Mouse (Mus musculus): ENCODE results near the gene Olfr68. TPM values are rescaled to one million over a fixed set of nuclear protein-coding genes. Genes with fewer than 3 reads are reported as not detected.
"Not testable (repeated sequence)": the region's sequence is repeated elsewhere in the genome, so short reads cannot be mapped to it uniquely, and the experiment has no call there.

Gene Olfr68
- polyA plus RNA-seq, 1 experiment from 2014 or later: not detected

DNA sequence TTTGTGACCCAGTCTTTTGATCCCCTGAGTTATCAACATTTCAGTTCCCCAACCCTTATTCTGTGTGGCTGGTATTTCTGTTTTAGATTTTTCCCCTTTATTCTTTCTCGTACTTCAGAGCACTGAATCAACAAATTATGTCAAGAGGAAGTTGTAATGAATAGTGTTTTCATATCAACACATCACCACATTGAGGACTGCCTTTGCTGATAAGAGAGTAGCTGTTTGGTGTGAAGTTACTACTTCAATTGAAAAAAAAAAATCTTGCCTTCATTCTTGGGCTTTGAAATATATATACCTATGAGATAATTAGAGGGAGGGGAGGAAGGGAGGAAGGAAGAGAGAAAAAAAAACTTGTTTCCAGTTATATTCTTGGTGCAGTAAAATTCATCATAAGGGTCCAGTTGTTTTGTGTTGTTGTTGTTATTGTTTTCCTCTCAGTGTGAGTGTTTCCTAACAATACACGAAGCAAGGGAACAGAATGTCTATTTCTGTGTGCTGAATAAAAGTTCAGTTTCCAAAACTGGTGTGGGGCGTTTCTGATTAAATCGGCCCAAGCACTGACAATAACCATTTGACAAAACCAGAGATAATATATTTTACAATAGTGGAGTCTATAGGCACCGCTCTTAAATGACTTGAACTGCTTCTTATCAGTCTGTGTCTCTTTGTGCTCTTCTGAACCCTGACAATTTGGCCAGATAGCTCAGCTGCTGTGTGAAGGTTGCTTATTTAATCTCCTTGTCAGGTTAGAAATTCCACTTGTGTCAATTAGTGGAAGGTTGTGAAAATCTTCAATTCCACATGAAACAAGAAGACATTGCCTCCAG, 29.7 kb upstream of the Olfr68 start:
- WGBS: 19% methylated on average over 5 of the region's 5 CpGs
- no peak overlapping the region for H3K4me2 ChIP-seq (ENCODE audit: low read length)
- no peaks in the 10 kb centered on the region for H3K36me3 ChIP-seq (ENCODE audit: control insufficient read depth, insufficient read depth, low read length)
- H3K27me3 ChIP-seq (ENCODE audit: control insufficient read depth, insufficient read depth, low read length): no peaks in the 10 kb centered on the region
- H3K27ac ChIP-seq (replicated peaks in 1 of 2; ENCODE audit: control insufficient read depth in 1 of 2, insufficient read depth in 1 of 2, low read depth in 2 of 2, low read length in 2 of 2): no peak overlapping the region
- H3K9me3 ChIP-seq (ENCODE audit: control insufficient read depth, low read length): no peaks in the 10 kb centered on the region
- no peaks in the 10 kb centered on the region for H3K4me1 ChIP-seq (ENCODE audit: control insufficient read depth in 2 of 2, insufficient read depth in 2 of 2, low read length in 2 of 2)
- H3K4me3 ChIP-seq (ENCODE audit: control insufficient read depth in 1 of 2, insufficient read depth in 1 of 2, low read depth in 1 of 2, low read length in 2 of 2): no peak overlapping the region
- ATAC-seq (ENCODE audit: insufficient number of reproducible peaks, insufficient read depth, low FRiP score, low read depth): no peak
- no peak overlapping the region for H3K9ac ChIP-seq (ENCODE audit: low read length)

DNA sequence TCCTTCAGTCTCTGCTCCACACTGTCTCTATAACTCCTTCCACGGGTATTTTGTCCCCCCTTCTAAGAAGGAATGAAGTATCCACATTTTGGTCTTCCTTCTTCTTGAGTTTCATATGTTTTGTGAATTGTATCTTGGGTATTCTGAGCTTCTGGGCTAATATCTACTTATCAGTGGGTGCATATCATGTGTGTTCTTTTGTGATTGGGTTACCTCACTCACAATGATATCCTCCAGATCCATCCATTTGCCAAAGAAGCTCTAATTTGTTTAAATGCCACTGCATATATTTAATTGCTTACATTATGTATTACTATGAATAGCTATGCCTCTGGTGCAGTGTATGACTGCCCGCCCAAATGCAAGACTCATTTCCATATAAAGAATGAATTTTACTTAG, 28.6 kb upstream of the Olfr68 start:
- H3K27ac ChIP-seq (replicated peaks in 1 of 2; ENCODE audit: control insufficient read depth in 1 of 2, insufficient read depth in 1 of 2, low read depth in 2 of 2, low read length in 2 of 2); H3K9me3 ChIP-seq (ENCODE audit: control insufficient read depth, low read length); ATAC-seq (ENCODE audit: insufficient number of reproducible peaks, insufficient read depth, low FRiP score, low read depth); H3K4me1 ChIP-seq (ENCODE audit: control insufficient read depth in 2 of 2, insufficient read depth in 2 of 2, low read length in 2 of 2); H3K36me3 ChIP-seq (ENCODE audit: control insufficient read depth, insufficient read depth, low read length); H3K4me3 ChIP-seq (ENCODE audit: control insufficient read depth in 1 of 2, insufficient read depth in 1 of 2, low read depth in 1 of 2, low read length in 2 of 2); H3K4me2 ChIP-seq (ENCODE audit: low read length); H3K9ac ChIP-seq (ENCODE audit: low read length); H3K27me3 ChIP-seq (ENCODE audit: control insufficient read depth, insufficient read depth, low read length): not testable (repeated sequence)
- WGBS: 69% methylated on average over 2 of the region's 2 CpGs

DNA sequence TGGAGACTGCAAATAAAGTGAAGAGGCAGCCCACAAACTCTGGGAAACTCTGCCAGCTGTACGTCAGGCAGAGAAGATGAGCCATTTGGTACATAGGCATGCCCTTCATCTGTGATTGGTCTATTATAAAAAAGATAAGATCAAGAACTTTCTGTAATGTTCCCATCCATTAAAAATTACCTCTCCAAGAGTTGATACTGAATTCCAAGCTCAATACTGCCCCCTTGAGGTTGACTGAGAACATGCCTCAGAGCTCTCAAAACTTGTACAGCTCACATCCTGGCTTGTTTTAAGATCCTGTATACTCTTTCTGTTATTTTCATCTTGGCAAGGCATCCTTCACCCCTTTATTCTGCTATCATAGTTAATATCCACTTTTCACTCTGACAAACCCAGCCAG, 27.4 kb upstream of the Olfr68 start:
- Histone ChIP-seq H3K27ac (replicated peaks in 1 of 2; ENCODE audit: control insufficient read depth in 1 of 2, insufficient read depth in 1 of 2, low read depth in 2 of 2, low read length in 2 of 2) (no peak overlapping the region), H3K4me3 (ENCODE audit: control insufficient read depth in 1 of 2, insufficient read depth in 1 of 2, low read depth in 1 of 2, low read length in 2 of 2) (no peak overlapping the region), H3K9ac (ENCODE audit: low read length) (no peak overlapping the region), H3K4me2 (ENCODE audit: low read length) (no peak overlapping the region), H3K36me3 (ENCODE audit: control insufficient read depth, insufficient read depth, low read length) (no peaks in the 10 kb centered on the region), H3K27me3 (ENCODE audit: control insufficient read depth, insufficient read depth, low read length) (no peaks in the 10 kb centered on the region), H3K4me1 (ENCODE audit: control insufficient read depth in 2 of 2, insufficient read depth in 2 of 2, low read length in 2 of 2) (no peaks in the 10 kb centered on the region), H3K9me3 (ENCODE audit: control insufficient read depth, low read length) (no peaks in the 10 kb centered on the region)
- no peak for ATAC-seq (ENCODE audit: insufficient number of reproducible peaks, insufficient read depth, low FRiP score, low read depth)
- WGBS: 68% methylated on average over 1 of the region's 1 CpGs

DNA sequence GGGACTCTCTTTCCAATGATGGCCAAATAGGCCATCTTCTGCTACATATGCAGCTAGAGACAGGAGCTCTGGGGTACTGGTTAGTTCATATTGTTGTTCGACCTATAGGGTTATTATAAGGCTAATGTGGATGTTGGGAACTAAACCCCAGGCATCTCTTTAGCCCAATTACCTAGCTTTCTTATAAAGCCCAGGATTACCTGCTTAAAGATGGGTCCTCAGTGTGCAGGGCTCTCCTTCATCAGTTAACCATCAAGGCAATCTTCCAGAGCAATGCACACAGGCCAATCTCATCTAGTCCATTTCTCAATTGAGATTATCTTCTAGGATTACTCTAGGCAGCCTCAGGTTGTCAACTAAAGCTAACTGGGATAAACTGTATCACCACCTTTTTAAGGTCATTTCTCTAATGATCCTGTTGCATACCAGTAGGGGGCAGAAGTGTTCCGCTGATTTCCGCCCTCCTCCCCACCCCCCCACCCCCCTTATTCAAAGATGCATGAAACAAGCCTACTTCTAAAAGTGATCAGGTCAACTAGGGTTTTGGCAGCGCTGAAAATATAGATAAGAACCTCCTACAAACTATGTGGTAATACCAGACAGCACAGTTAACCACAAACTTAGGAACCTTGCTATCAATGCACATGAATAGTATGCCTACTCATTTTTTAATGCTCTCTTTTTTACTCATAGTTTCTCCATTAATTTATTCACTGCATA, 13.3 kb upstream of the Olfr68 start:
- Histone ChIP-seq H3K4me1 (ENCODE audit: control insufficient read depth in 2 of 2, insufficient read depth in 2 of 2, low read length in 2 of 2) (no peaks in the 10 kb centered on the region), H3K36me3 (ENCODE audit: control insufficient read depth, insufficient read depth, low read length) (no peaks in the 10 kb centered on the region), H3K9ac (ENCODE audit: low read length) (no peak overlapping the region), H3K4me2 (ENCODE audit: low read length) (no peak overlapping the region), H3K4me3 (ENCODE audit: control insufficient read depth in 1 of 2, insufficient read depth in 1 of 2, low read depth in 1 of 2, low read length in 2 of 2) (no peak overlapping the region), H3K27me3 (ENCODE audit: control insufficient read depth, insufficient read depth, low read length) (no peaks in the 10 kb centered on the region), H3K9me3 (ENCODE audit: control insufficient read depth, low read length) (no peaks in the 10 kb centered on the region), H3K27ac (replicated peaks in 1 of 2; ENCODE audit: control insufficient read depth in 1 of 2, insufficient read depth in 1 of 2, low read depth in 2 of 2, low read length in 2 of 2) (no peak overlapping the region)
- whole genome bisulfite sequencing: 15% methylated on average over 4 of the region's 4 CpGs
- ATAC-seq (ENCODE audit: insufficient number of reproducible peaks, insufficient read depth, low FRiP score, low read depth): no peak

DNA sequence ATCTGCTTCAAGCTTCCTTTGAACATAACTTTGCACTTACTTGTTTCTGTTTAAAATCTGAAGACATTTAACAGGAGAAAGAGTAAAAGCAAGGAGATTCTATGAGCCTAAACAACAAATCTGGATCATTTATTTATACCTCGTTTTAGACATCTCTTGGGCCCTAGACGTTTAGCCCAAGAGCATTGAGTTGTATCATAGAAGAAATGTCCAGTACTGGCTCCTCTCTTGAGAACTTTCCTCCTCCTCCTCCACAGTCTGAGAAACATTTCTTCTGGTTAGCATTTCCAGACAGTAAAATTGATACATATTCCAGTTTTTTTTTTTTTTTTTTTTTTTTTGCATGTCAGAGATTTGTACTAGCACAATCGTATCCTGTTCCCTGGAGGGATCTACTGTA, 12.2 kb upstream of the Olfr68 start, which contains the start of gene Olfr67:
Gene Olfr67, minus strand, starts transcription at position 101 of the 400 bp plus-strand sequence.
- H3K4me2 ChIP-seq (ENCODE audit: low read length): no peak within 1 kb of the TSS
- no peak within 1 kb of the TSS for H3K9ac ChIP-seq (ENCODE audit: low read length)
- H3K4me1 ChIP-seq (ENCODE audit: control insufficient read depth in 2 of 2, insufficient read depth in 2 of 2, low read length in 2 of 2): no peaks in the 10 kb centered on the region
- ATAC-seq (ENCODE audit: insufficient number of reproducible peaks, insufficient read depth, low FRiP score, low read depth): no peak
- H3K4me3 ChIP-seq (ENCODE audit: control insufficient read depth in 1 of 2, insufficient read depth in 1 of 2, low read depth in 1 of 2, low read length in 2 of 2): no peak within 1 kb of the TSS
- H3K27ac ChIP-seq (replicated peaks in 1 of 2; ENCODE audit: control insufficient read depth in 1 of 2, insufficient read depth in 1 of 2, low read depth in 2 of 2, low read length in 2 of 2): no peak within 1 kb of the TSS
- no peaks in the 10 kb centered on the region for H3K36me3 ChIP-seq (ENCODE audit: control insufficient read depth, insufficient read depth, low read length)
- H3K27me3 ChIP-seq (ENCODE audit: control insufficient read depth, insufficient read depth, low read length): no peaks in the 10 kb centered on the region
- WGBS: 76% methylated on average over 3 of the region's 3 CpGs
- H3K9me3 ChIP-seq (ENCODE audit: control insufficient read depth, low read length): no peaks in the 10 kb centered on the region

DNA sequence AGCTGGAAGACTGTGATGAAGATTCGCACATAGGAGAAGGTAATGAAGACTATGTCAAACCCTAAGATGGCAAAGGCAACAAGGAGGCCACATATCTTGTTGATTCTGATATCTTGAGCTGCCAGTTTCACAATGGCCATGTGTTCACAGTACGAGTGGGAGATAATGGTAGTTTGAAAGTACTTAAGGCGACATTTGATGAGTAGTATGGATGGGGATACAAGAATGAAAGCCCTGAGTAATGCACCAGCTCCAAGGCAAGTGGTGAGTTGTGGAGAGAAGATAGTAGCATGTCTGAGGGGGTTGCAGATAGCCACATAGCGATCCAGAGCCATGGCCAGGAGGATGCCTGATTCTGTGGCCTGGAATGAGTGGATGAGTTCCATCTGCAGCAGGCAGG, 1.8 kb downstream of the Olfr68 start:
- H3K27me3 ChIP-seq (ENCODE audit: control insufficient read depth, insufficient read depth, low read length); H3K27ac ChIP-seq (replicated peaks in 1 of 2; ENCODE audit: control insufficient read depth in 1 of 2, insufficient read depth in 1 of 2, low read depth in 2 of 2, low read length in 2 of 2); H3K36me3 ChIP-seq (ENCODE audit: control insufficient read depth, insufficient read depth, low read length); H3K4me2 ChIP-seq (ENCODE audit: low read length); H3K4me3 ChIP-seq (ENCODE audit: control insufficient read depth in 1 of 2, insufficient read depth in 1 of 2, low read depth in 1 of 2, low read length in 2 of 2); H3K4me1 ChIP-seq (ENCODE audit: control insufficient read depth in 2 of 2, insufficient read depth in 2 of 2, low read length in 2 of 2); H3K9ac ChIP-seq (ENCODE audit: low read length); ATAC-seq (ENCODE audit: insufficient number of reproducible peaks, insufficient read depth, low FRiP score, low read depth); H3K9me3 ChIP-seq (ENCODE audit: control insufficient read depth, low read length): not testable (repeated sequence)
- 49% methylated on average over 3 of the region's 4 CpGs for WGBS

DNA sequence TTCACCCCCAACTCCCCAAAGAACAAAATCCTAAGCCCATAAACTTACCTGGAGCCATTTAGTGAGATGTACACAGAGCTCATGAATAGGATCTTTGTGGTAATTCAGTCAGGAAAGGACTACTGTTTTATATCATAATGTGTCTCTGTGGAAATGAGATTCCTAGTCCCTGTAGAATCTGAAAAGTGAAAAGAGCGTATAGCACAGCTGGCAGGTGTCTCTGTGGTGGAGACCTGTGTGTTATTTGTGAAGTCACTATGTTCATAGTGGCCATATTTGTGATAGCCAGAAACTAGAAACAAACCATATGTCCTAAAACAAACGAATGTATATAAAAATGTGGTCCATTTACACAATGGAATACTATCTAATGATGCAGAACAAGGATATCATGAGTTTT, 8.0 kb downstream of the Olfr68 start, which contains the start of gene Olfr69:
Gene Olfr69, minus strand, starts transcription at position 101 of the 400 bp plus-strand sequence.
- Histone ChIP-seq H3K9ac (ENCODE audit: low read length) (no peak within 1 kb of the TSS), H3K4me3 (ENCODE audit: control insufficient read depth in 1 of 2, insufficient read depth in 1 of 2, low read depth in 1 of 2, low read length in 2 of 2) (no peak within 1 kb of the TSS), H3K27me3 (ENCODE audit: control insufficient read depth, insufficient read depth, low read length) (no peaks in the 10 kb centered on the region), H3K4me1 (ENCODE audit: control insufficient read depth in 2 of 2, insufficient read depth in 2 of 2, low read length in 2 of 2) (no peaks in the 10 kb centered on the region), H3K27ac (replicated peaks in 1 of 2; ENCODE audit: control insufficient read depth in 1 of 2, insufficient read depth in 1 of 2, low read depth in 2 of 2, low read length in 2 of 2) (no peak within 1 kb of the TSS), H3K9me3 (ENCODE audit: control insufficient read depth, low read length) (no peaks in the 10 kb centered on the region), H3K36me3 (ENCODE audit: control insufficient read depth, insufficient read depth, low read length) (no peaks in the 10 kb centered on the region), H3K4me2 (ENCODE audit: low read length) (no peak within 1 kb of the TSS)
- no peak for ATAC-seq (ENCODE audit: insufficient number of reproducible peaks, insufficient read depth, low FRiP score, low read depth)
- 73% methylated on average over 2 of the region's 2 CpGs for WGBS

Measured in heart, embryonic 14.5 days (tissue).